Mouse (Mus musculus) E14TG2a.4 (cell line): ENCODE measurements around the gene Prrc2b.

Source experiments
- H3K27me3 ChIP-seq: 2 replicates; pipeline ENCODE4 v1.6.1; 2014; ENCODE audit warnings: low read length, control low read depth; ENCODE audit not compliant: insufficient read depth
- H3K36me3 ChIP-seq: 2 replicates; pipeline ENCODE4 v1.6.1; 2014; ENCODE audit warnings: low read length, control low read depth; ENCODE audit not compliant: insufficient read depth
- H3K4me1 ChIP-seq: replicated peaks from 2 replicates; pipeline ENCODE4 v1.6.1; 2014; ENCODE audit warnings: low read depth, low read length, control low read depth
- H3K4me3 ChIP-seq: replicated peaks from 2 replicates; pipeline ENCODE4 v1.5.1; 2014; ENCODE audit warnings: mild to moderate bottlenecking, low read length
- H3K9me3 ChIP-seq: 2 replicates; pipeline ENCODE4 v1.6.1; 2014; ENCODE audit warnings: low read length, control low read depth
- CTCF ChIP-seq: conservative IDR thresholded peaks from 2 replicates; pipeline ENCODE4 v1.5.1; 2014; ENCODE audit warnings: low read length
- NANOG ChIP-seq: IDR thresholded peaks from 2 replicates; pipeline ENCODE4 v1.6.1; 2014; ENCODE audit warnings: borderline replicate concordance, low read length, mixed read lengths
- POU5F1 ChIP-seq: IDR thresholded peaks from 2 replicates; pipeline ENCODE4 v1.6.1; 2014; ENCODE audit warnings: low read length, borderline replicate concordance

Prrc2b gene

DNA sequence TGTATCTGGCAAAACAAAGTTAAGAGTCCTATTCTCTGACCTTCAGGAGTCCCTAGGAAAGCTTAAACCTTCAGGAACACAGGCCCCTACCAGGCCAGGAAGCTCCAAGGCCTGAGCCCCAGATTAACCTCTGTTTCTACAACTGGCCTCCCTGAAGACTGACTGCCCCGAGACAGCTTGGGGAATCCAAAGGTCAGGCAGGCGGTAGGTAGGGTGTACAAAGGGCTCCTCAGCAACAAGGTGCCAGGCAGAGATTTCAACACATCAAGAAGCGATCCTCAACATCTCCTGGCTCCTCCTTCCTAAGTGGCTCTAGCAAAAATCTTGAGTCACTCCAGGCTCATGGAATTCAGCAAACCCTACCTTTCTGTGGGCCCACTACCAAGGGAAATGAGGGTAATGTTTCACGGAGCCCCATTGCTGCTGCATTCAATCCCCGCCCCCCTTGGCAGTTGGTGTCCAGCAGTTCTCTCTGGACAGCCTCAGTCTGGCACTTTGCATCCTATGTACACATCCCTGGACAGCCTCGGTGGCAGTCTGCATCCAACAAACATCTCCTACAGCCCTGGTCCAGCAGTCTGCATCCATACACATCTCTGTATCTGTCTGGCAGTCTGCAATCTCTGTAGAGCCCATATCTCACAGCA is 108.1 kb downstream of the Prrc2b start:
- H3K4me1 ChIP-seq, result peaks cover 37% of the 10 kb centered on the region
- H3K9me3 ChIP-seq, result no peaks in the 10 kb centered on the region
- H3K4me3 ChIP-seq, result peak overlapping the region; percentile 96
- TF ChIP-seq NANOG (no peak), CTCF (no peak), POU5F1 (no peak)
- peaks cover 47% of the 10 kb centered on the region for H3K36me3 ChIP-seq
- H3K27me3 ChIP-seq, result no peaks in the 10 kb centered on the region

DNA sequence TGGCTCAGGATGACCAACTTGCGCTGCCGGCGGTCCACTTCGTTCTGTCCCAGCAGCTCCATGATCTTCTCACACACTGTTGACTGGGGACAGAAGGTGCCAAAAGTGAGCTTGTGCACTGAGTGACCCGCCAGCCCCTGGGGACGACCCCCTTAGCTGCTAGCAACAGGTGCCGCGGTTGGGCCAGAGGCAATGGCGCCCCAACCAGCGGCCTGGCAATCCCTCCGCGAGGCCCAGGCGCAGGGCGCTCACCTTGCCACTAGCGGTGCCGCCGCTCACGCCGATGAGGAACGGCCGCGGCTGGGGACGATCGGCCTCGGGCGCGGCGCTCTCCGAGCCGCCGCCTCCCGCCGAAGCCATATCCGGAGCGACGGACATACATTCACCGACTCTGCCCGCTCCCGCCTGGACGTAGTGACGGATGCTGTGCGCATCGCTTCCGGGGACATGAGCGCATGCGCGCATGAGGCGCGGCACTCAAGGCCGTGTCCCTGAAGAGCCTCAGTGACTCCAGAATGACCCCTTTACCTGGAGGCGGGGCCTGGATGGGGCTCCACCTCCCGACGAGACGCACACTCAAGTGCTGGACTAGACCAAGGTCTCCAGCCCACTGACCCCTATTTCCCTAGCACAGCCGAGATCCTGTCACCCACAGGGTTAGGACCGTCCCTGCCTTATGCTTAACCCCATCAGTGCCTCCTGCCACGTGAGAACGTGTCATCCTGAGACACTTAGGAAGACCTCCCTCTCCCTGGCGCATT is 109.0 kb downstream of the Prrc2b start, which contains the start of gene Uck1:
TSS of gene Uck1 (minus strand) at position 503 of the 761 bp plus-strand sequence.
- Histone ChIP-seq H3K27me3 (no peaks in the 10 kb centered on the region), H3K4me3 (peak within 1 kb of the TSS; percentile 96), H3K36me3 (peaks cover 39% of the 10 kb centered on the region), H3K4me1 (peaks cover 40% of the 10 kb centered on the region), H3K9me3 (no peaks in the 10 kb centered on the region)
- TF ChIP-seq NANOG, result no peak
- no peak for TF ChIP-seq POU5F1
- no peak for TF ChIP-seq CTCF

DNA sequence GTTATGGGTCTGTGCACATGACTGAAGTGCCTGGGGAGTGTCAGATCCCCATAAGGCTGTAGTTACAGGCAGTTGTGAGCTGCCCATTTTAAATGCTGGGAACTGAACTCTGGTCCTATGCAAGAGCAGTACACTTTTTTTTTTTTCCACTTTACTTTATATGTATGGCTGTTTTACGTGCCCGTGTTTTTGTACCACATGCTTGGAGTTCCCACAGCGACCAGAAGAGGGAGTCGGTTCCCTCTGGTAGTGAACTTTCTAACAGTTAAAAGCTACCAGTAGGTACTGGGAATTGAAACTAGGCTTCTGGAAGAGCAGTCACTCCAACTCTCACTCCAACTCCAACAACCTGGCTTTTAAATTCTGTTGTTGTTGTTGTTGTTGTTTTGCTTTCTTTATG is 109.8 kb downstream of the Prrc2b start:
- H3K27me3 ChIP-seq, result no peaks in the 10 kb centered on the region
- no peaks in the 10 kb centered on the region for H3K9me3 ChIP-seq
- TF ChIP-seq NANOG (no peak), CTCF (peak; percentile 77)
- peaks cover 40% of the 10 kb centered on the region for H3K4me1 ChIP-seq
- peaks cover 35% of the 10 kb centered on the region for H3K36me3 ChIP-seq
- peak overlapping the region; percentile 96; the same call in 1 of the 2 replicates for H3K4me3 ChIP-seq

DNA sequence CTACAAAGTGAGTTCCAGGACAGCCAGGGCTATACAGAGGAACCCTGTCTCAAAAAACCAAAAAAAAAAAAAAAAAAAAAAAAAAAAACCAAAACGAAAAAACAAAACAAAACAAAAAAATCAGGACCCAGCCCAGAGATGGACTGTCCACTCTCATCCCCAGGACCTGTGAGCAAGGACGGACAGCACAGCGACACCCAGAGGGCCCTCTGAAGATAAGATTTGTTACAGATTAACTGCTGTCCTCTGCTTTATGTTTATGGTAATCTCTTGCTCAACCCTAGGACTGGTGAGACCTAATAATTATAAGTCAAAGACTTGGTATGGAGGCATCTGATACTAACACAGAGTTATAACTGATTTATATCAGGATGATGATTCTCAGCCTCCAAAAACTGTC is 124.9 kb downstream of the Prrc2b start:
- Histone ChIP-seq H3K36me3 (peaks cover 39% of the 10 kb centered on the region), H3K27me3 (peaks cover 13% of the 10 kb centered on the region), H3K4me1 (no peaks in the 10 kb centered on the region), H3K9me3 (peaks cover 20% of the 10 kb centered on the region), H3K4me3 (no peak overlapping the region)
- no peak for TF ChIP-seq POU5F1
- no peak for TF ChIP-seq NANOG
- no peak for TF ChIP-seq CTCF

DNA sequence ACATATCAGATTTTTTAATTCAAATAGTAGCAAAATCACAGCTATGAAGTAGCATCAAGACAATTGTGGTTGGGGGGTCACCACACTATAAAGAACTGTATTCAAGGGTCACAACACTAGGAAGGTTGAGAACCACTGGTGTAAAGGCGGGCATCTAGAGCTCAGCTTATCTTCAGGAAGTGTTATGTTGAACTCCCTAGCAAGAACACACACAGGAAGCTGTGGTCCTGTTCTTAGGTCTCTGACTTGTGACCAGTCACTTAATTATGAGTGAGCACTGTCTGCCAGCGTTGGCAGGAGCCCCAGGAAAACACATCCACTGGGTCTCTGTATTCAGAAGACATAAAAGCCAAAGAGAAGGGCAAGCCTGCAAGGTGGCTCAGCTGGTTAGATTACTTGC is 131.4 kb downstream of the Prrc2b start:
- Histone ChIP-seq H3K9me3 (no peaks in the 10 kb centered on the region), H3K4me1 (peaks cover 28% of the 10 kb centered on the region), H3K4me3 (no peak overlapping the region), H3K27me3 (no peaks in the 10 kb centered on the region), H3K36me3 (peaks cover 95% of the 10 kb centered on the region)
- TF ChIP-seq POU5F1 (no peak), NANOG (no peak), CTCF (no peak)

DNA sequence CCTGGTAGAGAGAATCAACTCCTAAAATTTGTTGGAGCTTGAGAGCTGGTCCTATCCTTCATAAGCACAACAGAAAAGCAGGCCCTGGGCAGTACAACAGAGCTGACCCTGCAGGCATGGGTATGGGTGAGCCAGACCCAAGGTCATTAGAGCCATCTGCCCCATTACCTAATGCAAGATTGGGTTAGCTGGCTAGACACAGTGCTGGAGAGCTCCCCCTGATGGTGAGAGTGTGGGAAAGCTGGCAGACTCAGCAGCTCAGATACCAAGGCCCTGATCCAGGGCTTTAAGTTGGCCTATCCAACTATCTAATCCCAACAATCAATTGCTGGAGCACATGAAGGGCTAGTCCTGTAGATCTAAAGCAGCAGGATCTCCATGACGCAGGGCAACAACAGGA is 131.8 kb downstream of the Prrc2b start:
- Histone ChIP-seq H3K4me3 (no peak overlapping the region), H3K4me1 (peaks cover 28% of the 10 kb centered on the region), H3K27me3 (no peaks in the 10 kb centered on the region), H3K9me3 (no peaks in the 10 kb centered on the region), H3K36me3 (peaks cover 91% of the 10 kb centered on the region)
- TF ChIP-seq POU5F1 (no peak), CTCF (peak; percentile 63), NANOG (no peak)

DNA sequence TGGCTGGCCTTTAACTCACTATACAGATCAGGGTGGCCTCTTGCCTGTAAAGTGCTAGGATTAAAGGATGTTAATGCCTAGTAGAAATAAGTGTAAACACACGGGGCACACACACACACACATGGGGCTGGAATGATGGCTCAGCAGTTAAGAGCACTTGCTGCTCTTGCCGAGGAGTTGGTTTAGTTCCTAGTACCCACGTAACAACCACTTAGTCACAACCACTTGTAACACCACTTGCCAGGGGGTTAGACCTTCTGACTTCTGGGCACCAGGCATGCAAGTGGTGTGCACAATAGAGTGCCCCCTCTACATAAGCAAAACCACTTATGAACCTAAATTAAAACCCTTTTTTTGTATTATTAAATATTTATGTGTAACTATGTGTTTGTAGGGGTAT is 133.1 kb downstream of the Prrc2b start:
- no peak for TF ChIP-seq POU5F1
- no peak for TF ChIP-seq CTCF
- TF ChIP-seq NANOG, result no peak

More for the DNA sequence above, 133.1 kb downstream of the Prrc2b start:
- no peaks in the 10 kb centered on the region for H3K9me3 ChIP-seq
- peaks cover 78% of the 10 kb centered on the region for H3K36me3 ChIP-seq
- H3K27me3 ChIP-seq, result no peaks in the 10 kb centered on the region
- peaks cover 33% of the 10 kb centered on the region for H3K4me1 ChIP-seq
- H3K4me3 ChIP-seq, result no peak overlapping the region
